Mouse (Mus musculus): ENCODE results near the gene Krtap28-10. TPM values are rescaled to one million over a fixed set of nuclear protein-coding genes. Genes with fewer than 3 reads are reported as not detected.

Krtap28-10 gene
- not detected in 2 replicates for polyA plus RNA-seq (2016; fragmentation: Nextera tagmentation; extraction: Ambion mirVana)

- 91% methylated on average over 2 of the region's 2 CpGs for WGBS
Measured at GRCm38 (mm10) chr1:83042380-83042779, at the start of gene Krtap28-10. Krtap28-10 (minus strand) TSS chr1:83042480.

GRCm38 (mm10) chr1:83091268-83091667 is 49.0 kb upstream of the Krtap28-10 start:
- Histone ChIP-seq H3K36me3 (replicated peaks) (no peaks in the 10 kb centered on the region), H3K27me3 (ENCODE audit: poor library complexity, severe bottlenecking) (no peaks in the 10 kb centered on the region), H3K9me3 (no peaks in the 10 kb centered on the region), H3K4me3 (no peak overlapping the region), H3K27ac (no peak overlapping the region), H3K4me1 (no peaks in the 10 kb centered on the region)
- WGBS = 81% methylated on average over 3 of the region's 3 CpGs
- no peak for DNase-seq (ENCODE audit: extremely low spot score, low spot score)

More at GRCm38 (mm10) chr1:83042380-83042779, at the start of gene Krtap28-10:
- no peaks in the 10 kb centered on the region for H3K9me3 ChIP-seq
- H3K4me3 ChIP-seq = no peak within 1 kb of the TSS
- no peak for DNase-seq (ENCODE audit: extremely low spot score, low spot score)
- no peak within 1 kb of the TSS for H3K27ac ChIP-seq
- no peaks in the 10 kb centered on the region for H3K36me3 ChIP-seq (replicated peaks)
- H3K27me3 ChIP-seq (ENCODE audit: poor library complexity, severe bottlenecking) = peaks cover 6% of the 10 kb centered on the region; the same call in 1 of the 2 replicates
- H3K4me1 ChIP-seq = peaks cover 11% of the 10 kb centered on the region

- Histone ChIP-seq H3K27me3 (ENCODE audit: poor library complexity, severe bottlenecking) (no peaks in the 10 kb centered on the region), H3K4me3 (no peak overlapping the region), H3K36me3 (replicated peaks) (no peaks in the 10 kb centered on the region), H3K27ac (no peak overlapping the region), H3K4me1 (no peaks in the 10 kb centered on the region), H3K9me3 (no peaks in the 10 kb centered on the region)
- DNase-seq (ENCODE audit: extremely low spot score, low spot score) = no peak
- 90% methylated on average over 2 of the region's 2 CpGs for WGBS
Measured at GRCm38 (mm10) chr1:83084790-83085189, 42.5 kb upstream of the Krtap28-10 start.

GRCm38 (mm10) chr1:83077016-83077415 is 34.7 kb upstream of the Krtap28-10 start:
- H3K4me3 ChIP-seq = no peak overlapping the region
- no peaks in the 10 kb centered on the region for H3K9me3 ChIP-seq
- no peaks in the 10 kb centered on the region for H3K36me3 ChIP-seq (replicated peaks)
- H3K27me3 ChIP-seq (ENCODE audit: poor library complexity, severe bottlenecking) = no peaks in the 10 kb centered on the region
- H3K4me1 ChIP-seq = peaks cover 9% of the 10 kb centered on the region; the same call in 1 of the 2 replicates
- 89% methylated on average over 6 of the region's 6 CpGs for WGBS
- H3K27ac ChIP-seq = no peak overlapping the region
- DNase-seq (ENCODE audit: extremely low spot score, low spot score) = no peak

GRCm38 (mm10) chr1:83076190-83076917 is 34.1 kb upstream of the Krtap28-10 start:
- Histone ChIP-seq H3K4me3 (peak overlapping the region; percentile 30; the same call in 1 of the 2 replicates), H3K27ac (no peak overlapping the region), H3K9me3 (no peaks in the 10 kb centered on the region), H3K4me1 (peaks cover 9% of the 10 kb centered on the region; the same call in 1 of the 2 replicates), H3K27me3 (ENCODE audit: poor library complexity, severe bottlenecking) (no peaks in the 10 kb centered on the region), H3K36me3 (replicated peaks) (no peaks in the 10 kb centered on the region)
- WGBS = 50% methylated on average over 11 of the region's 11 CpGs
- DNase-seq (ENCODE audit: extremely low spot score, low spot score) = peak; percentile 42

- Histone ChIP-seq H3K27ac (no peak overlapping the region), H3K36me3 (replicated peaks) (no peaks in the 10 kb centered on the region), H3K4me1 (peaks cover 9% of the 10 kb centered on the region; the same call in 1 of the 2 replicates), H3K27me3 (ENCODE audit: poor library complexity, severe bottlenecking) (no peaks in the 10 kb centered on the region), H3K9me3 (no peaks in the 10 kb centered on the region), H3K4me3 (peak overlapping the region; percentile 30; the same call in 1 of the 2 replicates)
- DNase-seq (ENCODE audit: extremely low spot score, low spot score) = no peak
- WGBS = 50% methylated on average over 15 of the region's 15 CpGs
Measured at GRCm38 (mm10) chr1:83075526-83076189, 33.4 kb upstream of the Krtap28-10 start.

- Histone ChIP-seq H3K36me3 (replicated peaks) (no peaks in the 10 kb centered on the region), H3K4me1 (no peaks in the 10 kb centered on the region), H3K4me3 (no peak overlapping the region), H3K27me3 (ENCODE audit: poor library complexity, severe bottlenecking) (no peaks in the 10 kb centered on the region), H3K9me3 (no peaks in the 10 kb centered on the region), H3K27ac (no peak overlapping the region)
- no peak for DNase-seq (ENCODE audit: extremely low spot score, low spot score)
- 90% methylated on average over 10 of the region's 10 CpGs for WGBS
Measured at GRCm38 (mm10) chr1:83067205-83067604, 24.9 kb upstream of the Krtap28-10 start.

GRCm38 (mm10) chr1:83066577-83066976 is 24.3 kb upstream of the Krtap28-10 start:
- Histone ChIP-seq H3K27ac (no peak overlapping the region), H3K9me3 (no peaks in the 10 kb centered on the region), H3K4me1 (no peaks in the 10 kb centered on the region), H3K36me3 (replicated peaks) (no peaks in the 10 kb centered on the region), H3K4me3 (no peak overlapping the region), H3K27me3 (ENCODE audit: poor library complexity, severe bottlenecking) (no peaks in the 10 kb centered on the region)
- WGBS = 89% methylated on average over 4 of the region's 4 CpGs
- DNase-seq (ENCODE audit: extremely low spot score, low spot score) = no peak

- DNase-seq (ENCODE audit: extremely low spot score, low spot score) = no peak
- no peaks in the 10 kb centered on the region for H3K36me3 ChIP-seq (replicated peaks)
Measured at GRCm38 (mm10) chr1:83064851-83065250, 22.6 kb upstream of the Krtap28-10 start.

GRCm38 (mm10) chr1:83060643-83061042 is 18.4 kb upstream of the Krtap28-10 start, which contains the start of gene Krtap28-13:
Krtap28-13 (plus strand) TSS chr1:83060930.
- Histone ChIP-seq H3K4me1 (no peaks in the 10 kb centered on the region), H3K4me3 (no peak within 1 kb of the TSS), H3K27ac (no peak within 1 kb of the TSS), H3K36me3 (replicated peaks) (no peaks in the 10 kb centered on the region), H3K9me3 (no peaks in the 10 kb centered on the region), H3K27me3 (ENCODE audit: poor library complexity, severe bottlenecking) (no peaks in the 10 kb centered on the region)
- 89% methylated on average over 4 of the region's 4 CpGs for WGBS
- no peak for DNase-seq (ENCODE audit: extremely low spot score, low spot score)

More at GRCm38 (mm10) chr1:83064851-83065250, 22.6 kb upstream of the Krtap28-10 start:
- Histone ChIP-seq H3K9me3 (no peaks in the 10 kb centered on the region), H3K4me3 (no peak overlapping the region), H3K27ac (no peak overlapping the region), H3K27me3 (ENCODE audit: poor library complexity, severe bottlenecking) (no peaks in the 10 kb centered on the region), H3K4me1 (no peaks in the 10 kb centered on the region)
- 29% methylated on average over 3 of the region's 3 CpGs for WGBS

GRCm38 (mm10) chr1:83059278-83059677 is 17.0 kb upstream of the Krtap28-10 start, which contains the start of gene A030005K14Rik:
A030005K14Rik (minus strand) TSS chr1:83059378.
- H3K27me3 ChIP-seq (ENCODE audit: poor library complexity, severe bottlenecking) = no peaks in the 10 kb centered on the region
- H3K9me3 ChIP-seq = no peaks in the 10 kb centered on the region
- no peak within 1 kb of the TSS for H3K27ac ChIP-seq
- no peaks in the 10 kb centered on the region for H3K36me3 ChIP-seq (replicated peaks)
- H3K4me3 ChIP-seq = no peak within 1 kb of the TSS
- no peaks in the 10 kb centered on the region for H3K4me1 ChIP-seq
- WGBS = 93% methylated on average over 9 of the region's 9 CpGs
- no peak for DNase-seq (ENCODE audit: extremely low spot score, low spot score)

GRCm38 (mm10) chr1:83058481-83058880 is 16.2 kb upstream of the Krtap28-10 start:
- Histone ChIP-seq H3K27ac (no peak overlapping the region), H3K36me3 (replicated peaks) (no peaks in the 10 kb centered on the region), H3K27me3 (ENCODE audit: poor library complexity, severe bottlenecking) (no peaks in the 10 kb centered on the region), H3K4me3 (no peak overlapping the region), H3K4me1 (no peaks in the 10 kb centered on the region), H3K9me3 (no peaks in the 10 kb centered on the region)
- DNase-seq (ENCODE audit: extremely low spot score, low spot score) = no peak
- WGBS = 80% methylated on average over 1 of the region's 1 CpGs

Data from forebrain, embryonic 10.5 days (tissue).